Mouse (Mus musculus) embryo, embryonic 9.5 days (tissue): ENCODE measurements around the gene Stat1.
A peak's percentile ranks its signal among the peaks of the same experiment; 100 is the strongest.

Source experiments
- DNase-seq: peaks from one replicate; pipeline ENCODE4 v3.0.0-alpha.2; 2017; ENCODE audit errors: extremely low spot score

Stat1 gene

DNA sequence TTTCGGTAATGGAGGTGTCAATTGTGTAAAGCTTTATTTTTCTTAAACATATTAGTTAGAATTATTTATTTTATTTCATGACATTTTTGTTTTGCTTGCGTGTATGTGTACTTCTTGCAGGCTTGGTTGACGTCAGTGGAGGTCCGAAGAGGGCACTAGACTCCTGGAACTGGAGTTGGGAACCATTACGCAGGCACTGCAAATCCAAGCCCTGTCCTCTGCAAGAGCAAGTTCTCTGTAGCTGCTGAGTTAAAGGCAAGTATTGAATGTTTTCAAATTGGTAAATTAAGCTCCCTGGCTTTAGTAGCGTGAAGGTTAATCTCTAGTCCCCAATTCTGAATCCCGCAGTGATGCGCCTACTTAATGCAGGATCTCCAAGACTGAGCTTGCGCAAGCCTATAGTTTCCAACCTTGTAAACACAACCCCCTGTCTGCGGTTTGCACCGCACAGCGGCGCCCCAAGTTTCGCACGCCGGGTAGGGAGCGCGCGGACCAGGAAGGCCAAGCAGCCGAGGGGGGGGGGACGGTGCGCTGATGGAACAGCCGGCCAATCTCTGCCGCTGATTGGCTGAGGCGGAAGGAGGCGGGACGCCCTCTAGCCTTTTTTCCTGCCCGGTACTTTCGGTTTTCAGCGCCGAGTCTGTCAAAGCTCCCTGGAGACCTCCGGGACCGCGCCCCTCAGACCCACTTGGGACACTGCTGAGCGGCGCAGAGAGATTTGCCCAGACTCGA is at the start of gene Stat1:
TSS of gene Stat1 (plus strand) at position 581 of the 732 bp plus-strand sequence.
- peak; percentile 94 for DNase-seq

GRCm38 (mm10) chr1:52079724-52080367 is 39.4 kb upstream of the Stat1 start:
- peak; percentile 24 for DNase-seq

DNA sequence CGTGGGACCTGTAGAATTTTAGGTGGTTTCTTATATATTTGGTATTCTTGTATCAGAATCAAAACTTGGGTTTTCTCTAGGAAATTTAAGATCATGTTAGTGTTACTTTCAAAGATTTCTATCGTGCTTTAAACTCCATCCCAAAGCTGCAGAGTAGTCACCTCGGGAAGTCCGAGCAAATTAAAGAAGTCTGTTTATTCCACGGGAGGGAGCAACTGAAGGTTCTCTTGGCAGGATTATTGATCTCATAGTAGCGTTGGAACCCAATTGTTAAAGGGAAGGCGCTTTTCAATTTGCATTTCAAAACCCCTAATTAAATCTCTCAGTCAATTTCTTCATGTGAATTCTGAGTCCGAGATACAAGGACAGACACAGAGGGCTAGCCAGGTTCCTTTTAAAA is 38.9 kb upstream of the Stat1 start:
- no peak for DNase-seq

DNA sequence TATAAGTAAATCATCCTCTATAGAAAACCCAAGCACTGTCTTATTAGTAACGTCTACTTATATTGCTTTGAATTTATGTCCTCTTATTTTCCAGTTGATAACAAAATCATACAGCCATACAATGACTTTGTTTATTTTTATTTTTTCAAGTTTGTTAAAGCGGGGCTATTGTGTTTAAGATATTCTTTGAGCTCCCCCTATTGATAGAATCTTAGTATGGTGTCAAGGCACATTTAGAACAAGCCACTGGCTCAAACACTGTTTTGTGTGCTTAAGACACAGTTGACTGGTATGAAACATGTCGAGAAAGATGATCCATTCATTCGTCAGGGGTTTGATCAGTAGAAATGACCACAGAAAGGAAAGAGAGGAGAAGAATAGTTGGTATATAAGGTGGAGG is 33.0 kb upstream of the Stat1 start:
- DNase-seq, result no peak

GRCm38 (mm10) chr1:52087128-52087527 is 32.1 kb upstream of the Stat1 start:
- DNase-seq, result no peak

DNA sequence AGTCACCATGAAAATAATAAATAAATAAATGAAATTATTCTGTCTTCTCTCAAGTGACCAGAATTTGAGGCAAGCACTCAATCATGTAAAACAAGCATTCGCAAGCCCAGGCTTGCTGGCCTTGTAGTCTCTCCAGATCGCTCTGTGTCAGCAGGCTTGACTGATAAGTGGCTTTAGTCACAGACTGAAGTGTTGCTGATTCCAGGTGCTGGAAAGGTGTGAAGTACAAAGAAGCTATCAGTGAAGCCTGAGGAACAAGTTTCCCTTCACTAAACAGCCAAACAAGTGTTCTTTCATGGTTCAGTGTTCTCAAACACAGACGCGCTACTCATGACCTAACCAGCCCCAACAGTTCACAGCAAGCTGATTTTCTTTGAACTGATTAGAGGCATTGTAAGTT is 30.6 kb upstream of the Stat1 start:
- DNase-seq, result no peak

DNA sequence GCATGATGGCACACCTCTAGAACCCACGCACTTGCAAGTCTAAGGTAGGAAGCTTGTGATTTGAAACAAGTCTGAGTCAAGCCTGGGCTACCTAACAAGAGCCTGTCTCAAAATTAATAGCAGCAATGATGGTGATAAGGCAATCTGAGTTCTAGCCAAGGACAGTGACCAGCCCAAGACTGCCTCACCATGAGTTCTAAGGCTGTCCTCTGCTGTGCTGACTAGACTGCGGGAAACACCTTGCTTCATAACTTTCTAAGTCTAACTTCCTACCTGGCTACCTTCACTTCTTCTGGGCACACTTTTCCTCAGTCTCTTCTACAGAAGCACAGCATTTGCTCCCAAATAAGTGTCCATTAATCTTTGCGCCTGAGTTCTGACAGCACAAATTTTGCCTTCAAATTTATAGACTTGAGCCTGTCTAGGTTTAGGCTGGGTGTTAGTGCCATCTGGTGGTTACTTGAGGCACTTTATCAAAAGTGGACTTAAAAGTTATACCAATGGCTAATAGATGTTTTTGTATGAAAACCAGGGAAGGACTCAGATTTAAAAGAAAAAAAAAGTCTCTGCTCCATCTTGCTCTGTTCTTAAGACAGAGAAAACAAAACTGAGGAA is 20.5 kb upstream of the Stat1 start:
- peak; percentile 43 for DNase-seq

DNA sequence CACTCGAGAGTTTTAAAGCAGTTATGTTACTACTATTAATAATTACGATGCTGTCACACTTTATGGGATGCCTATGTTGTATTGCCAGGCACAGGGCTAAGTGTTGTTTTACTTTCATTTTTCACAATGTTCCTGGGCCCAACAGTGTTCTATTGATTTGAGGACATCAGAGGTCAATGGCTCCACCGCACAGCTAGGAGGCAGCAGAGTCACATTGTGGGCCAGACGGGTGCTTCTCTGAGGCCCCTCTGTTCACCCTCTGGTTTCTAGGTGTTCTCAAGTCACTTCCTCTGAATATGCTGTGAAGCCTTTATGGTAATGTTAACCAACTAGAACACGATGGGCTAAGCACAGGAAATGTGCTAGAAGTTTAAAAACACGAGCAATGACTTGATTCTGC is 18.7 kb upstream of the Stat1 start:
- no peak for DNase-seq

DNA sequence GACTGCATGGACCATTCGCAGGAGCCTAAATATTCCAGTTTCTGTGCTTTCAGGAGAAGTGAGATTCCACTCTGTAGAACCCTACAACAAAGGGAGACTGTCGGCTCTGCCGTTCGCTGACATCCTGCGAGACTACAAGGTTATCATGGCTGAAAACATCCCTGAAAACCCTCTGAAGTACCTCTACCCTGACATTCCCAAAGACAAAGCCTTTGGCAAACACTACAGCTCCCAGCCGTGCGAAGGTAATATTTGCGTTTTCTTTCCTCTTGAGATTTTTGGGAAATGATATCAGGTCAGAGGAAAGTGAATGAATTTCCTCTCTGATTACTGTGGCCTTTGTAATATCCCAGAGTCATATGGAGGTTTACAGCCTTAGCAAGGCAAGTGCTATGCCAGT is 16.4 kb upstream of the Stat1 start:
- DNase-seq, result no peak

DNA sequence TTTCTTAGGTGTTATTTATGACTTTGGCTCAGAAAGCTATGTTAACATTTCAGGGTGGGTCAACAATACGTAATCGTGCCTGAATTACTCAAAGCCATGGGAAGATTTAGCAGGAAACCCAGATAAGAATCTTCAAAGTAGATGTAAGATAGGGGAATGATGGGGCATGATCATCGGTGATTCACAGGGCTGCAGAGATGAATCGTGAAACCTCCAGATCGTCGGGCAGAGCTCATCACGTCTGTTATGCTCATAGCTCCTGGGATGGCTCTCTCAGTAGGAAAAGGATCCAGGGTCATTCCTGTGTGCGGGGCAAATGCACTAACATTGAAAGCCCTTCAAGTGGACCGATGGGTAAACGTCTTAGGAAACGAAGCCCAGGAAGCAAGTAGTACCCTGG is 12.0 kb upstream of the Stat1 start:
- DNase-seq, result no peak

DNA sequence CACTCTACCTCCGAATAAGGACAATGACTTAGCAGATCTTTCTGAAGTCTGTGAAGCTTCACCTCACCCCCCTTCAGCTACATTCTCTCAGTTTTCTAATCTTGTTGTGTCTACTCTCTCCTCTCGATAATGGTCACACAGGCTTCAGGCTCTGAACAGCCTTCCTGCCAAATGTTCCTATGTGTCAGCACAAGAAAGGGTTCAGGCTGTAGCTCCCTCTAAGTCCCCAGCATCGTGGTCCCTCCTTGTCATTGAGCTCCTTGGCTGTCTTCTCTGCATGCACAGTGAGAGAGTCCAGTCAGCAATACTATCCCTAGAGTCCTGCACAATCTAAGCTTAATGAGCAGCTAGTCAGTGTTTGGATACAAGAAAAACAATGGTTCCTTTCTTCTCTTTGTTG is 8.0 kb upstream of the Stat1 start:
- DNase-seq, result no peak

- no peak for DNase-seq
These were observed 6.9 kb upstream of the Stat1 start for GRCm38 (mm10) chr1:52112301-52112700.

DNA sequence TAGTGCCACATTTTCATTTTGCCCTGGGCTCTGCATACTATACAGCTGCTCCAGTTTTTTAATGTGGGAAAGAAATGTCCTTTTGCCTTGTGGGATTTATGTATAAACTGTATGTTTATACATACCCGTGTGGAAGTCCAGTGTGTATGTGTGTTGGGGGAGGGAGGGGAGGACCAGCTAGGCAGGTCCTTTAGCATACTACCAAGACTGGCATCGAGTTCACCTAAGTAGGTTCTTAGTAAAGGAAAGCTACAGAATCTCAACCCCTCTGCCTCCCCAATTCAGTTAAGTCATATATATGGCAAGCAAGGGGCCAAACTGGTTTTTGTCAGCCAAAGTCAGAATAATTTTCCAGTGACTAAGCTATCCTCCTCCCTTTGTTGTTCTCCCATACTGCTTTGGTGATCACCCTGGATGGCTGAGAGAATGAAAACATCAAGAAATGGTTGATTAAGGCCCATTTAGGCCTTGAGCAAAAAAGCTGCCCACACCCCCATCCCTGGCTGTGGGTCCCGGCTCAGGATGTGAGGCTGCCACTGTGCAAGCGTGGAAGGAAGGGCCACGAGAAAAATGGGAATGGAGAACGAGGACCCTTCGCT is 6.1 kb upstream of the Stat1 start:
- no peak for DNase-seq

DNA sequence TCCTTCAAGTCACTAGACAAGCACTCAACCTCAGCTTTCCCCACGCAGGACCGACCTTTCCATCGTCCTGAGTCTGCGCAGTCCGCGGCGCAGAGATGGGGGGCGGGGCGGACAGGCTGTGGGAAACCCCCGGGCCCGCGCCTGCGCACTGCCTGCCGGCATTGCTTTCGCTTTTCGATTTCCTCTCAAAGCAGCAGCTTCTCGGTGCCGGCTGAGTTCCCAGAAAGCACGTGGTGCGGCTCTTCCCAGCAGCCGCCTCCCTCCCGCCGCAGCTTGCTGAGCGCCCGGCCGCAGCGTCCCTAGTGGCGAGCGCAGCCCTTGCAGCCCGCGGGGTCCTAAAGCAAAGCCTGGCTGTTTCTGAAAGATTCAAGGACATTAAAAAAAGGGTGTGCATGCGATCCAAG is 5.6 kb upstream of the Stat1 start:
- peak; percentile 97 for DNase-seq

DNA sequence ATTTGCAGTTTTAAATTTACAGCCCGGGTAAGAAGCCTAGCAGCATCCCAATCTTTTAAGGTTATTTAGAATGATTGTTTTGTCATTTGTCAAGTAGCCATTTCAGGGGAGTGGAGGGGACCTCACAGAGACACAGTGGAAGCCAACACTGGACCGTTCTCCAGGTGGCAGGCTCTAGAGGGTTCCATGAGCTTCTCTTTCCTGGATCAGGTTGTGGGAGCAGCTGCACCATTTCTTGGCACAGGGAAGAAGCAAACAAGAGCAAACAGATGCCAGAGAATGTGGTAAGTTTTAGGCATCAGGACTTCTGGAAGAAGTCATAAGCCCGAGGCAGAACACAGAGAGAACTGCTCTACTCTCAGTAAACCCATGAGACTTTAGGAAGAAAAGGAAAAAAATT is 2.8 kb upstream of the Stat1 start:
- DNase-seq, result no peak

GRCm38 (mm10) chr1:52117777-52118176 is 1.5 kb upstream of the Stat1 start:
- no peak for DNase-seq

DNA sequence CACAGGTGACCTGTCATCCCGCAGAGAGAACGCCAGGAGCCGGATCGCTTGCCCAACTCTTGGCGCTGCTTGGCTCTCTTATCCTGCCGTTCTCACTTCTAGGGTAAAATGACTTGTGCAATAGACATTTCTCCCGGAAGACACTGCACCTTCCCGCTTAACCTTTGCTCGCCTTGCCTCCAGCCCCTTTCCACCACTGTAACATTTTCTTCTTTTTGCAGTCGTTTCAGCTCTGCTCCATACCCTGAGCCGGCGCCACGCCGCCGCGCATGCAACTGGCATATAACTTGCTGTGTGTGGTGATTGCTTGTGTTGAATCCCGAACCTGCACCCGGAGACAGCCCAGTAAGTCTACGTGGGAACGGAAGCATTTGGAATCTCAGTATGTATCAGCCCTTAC is 451 bp downstream of the Stat1 start:
- no peak for DNase-seq

- no peak for DNase-seq
These were observed 951 bp downstream of the Stat1 start for GRCm38 (mm10) chr1:52120191-52120590.

- no peak for DNase-seq
These were observed 1.8 kb downstream of the Stat1 start for GRCm38 (mm10) chr1:52121052-52121451.

DNA sequence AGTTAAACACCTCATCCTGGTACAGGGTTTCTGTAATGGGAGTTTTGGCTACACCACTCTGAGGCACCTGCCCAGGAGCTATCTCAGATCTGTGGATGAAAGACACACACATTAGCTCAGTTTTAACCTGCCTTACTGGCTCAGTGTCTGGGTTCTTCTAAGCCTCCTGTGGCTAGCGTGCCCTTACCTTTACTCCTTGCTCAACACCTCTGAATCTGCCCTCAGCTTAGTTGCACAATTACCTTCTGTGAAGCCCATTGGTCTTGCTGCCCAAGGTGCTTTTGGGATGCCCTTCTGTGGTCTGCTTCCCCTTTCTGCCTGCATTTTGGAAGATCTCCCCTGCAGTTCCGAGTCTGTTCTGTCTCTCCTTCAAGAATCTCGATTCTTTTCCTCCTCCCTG is 5.6 kb downstream of the Stat1 start:
- no peak for DNase-seq

DNA sequence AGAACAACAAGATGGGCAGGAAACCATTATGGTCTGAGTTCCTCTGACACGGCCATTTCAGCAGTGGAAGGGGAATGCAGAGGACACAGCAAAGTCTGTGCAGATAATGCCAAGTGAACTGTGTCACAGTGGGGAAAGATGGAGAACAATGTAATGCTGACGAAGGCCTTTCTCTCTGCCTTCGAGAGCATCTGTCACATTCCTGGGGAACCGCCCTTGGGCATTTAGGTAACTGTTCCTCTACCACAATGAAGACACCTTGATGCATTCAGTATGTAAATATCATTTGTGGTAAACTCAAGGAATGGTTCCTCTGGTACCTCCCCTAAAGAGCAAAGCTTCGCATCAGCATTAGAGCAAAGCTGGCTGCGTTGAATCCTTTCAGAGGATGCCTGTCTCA is 8.1 kb downstream of the Stat1 start:
- no peak for DNase-seq

DNA sequence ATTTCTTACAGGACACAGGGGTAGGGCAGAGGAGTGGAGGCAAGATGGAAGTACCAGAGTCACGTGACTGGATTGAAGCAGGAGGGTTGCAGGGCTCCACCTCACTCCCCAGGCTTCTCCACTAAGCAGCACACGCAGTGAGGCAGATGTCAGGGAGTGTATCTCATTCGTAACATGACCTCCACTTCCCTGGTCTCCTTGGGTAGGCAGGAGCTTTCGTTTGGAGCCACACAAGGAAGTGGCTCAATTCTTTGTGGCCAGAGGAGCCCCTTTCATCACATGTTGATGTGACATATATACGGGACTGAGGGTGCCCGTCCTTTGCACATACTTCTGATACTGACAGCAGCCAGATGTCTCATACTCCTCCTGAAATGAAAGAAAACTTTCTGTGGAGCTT is 10.6 kb downstream of the Stat1 start:
- no peak for DNase-seq
